Mouse (Mus musculus) gastrocnemius, adult 2 months (tissue): ENCODE measurements around the gene Rp9. TPM values are rescaled to one million over a fixed set of nuclear protein-coding genes. Genes with fewer than 3 reads are reported as not detected.

Experiments used
- DNase-seq: peaks from one replicate; pipeline ENCODE4 v3.0.0; 2022
- H3K27ac ChIP-seq: fragments of 200-600 bp; 2 replicates; pipeline ENCODE4 v1.8.1; 2022; ENCODE audit warnings: mild to moderate bottlenecking
- H3K4me3 ChIP-seq: fragments of 200-600 bp; 2 replicates; pipeline ENCODE4 v1.8.1; 2022; ENCODE audit warnings: mild to moderate bottlenecking, moderate library complexity
- CTCF ChIP-seq: fragments of 200-600 bp; IDR thresholded peaks from 2 replicates; pipeline ENCODE4 v1.8.1; 2022; ENCODE audit warnings: antibody characterized with exemption, mild to moderate bottlenecking, moderate library complexity
- intact Hi-C: fragments of 180-260 bp; cut with DNase I; formaldehyde crosslinking; loops from one replicate; pipeline ENCODE4 v1.15.1; 2025
- total RNA-seq, 2 experiments: library from RNA; stranded (reverse); gene quantifications; 2 replicates each; pipeline ENCODE4 v1.2.3; 2021

The Rp9 gene
- total RNA-seq, 2 experiments from 2014 or later = 32.2 to 39.1 TPM

DNA sequence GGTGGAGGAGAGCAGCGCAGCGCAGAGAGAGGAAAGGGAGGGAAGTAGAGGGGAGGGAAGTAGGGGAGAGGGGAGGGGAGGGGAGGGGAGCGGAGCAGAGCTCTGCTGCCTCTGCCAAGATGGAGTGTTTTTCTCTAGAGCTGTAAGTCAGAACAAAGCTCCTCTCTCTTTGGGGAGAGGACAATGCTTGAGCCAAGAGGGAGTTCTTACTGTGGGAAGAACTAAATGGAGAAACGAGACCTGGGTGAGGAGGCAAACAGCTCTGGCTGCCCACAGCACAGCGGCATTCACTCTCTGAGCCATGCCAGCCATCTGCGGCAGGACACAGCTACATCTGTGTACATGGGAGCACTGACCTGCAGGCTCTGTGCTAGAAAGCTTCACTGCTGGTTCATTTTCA lies 101.5 kb downstream of the Rp9 start:
- intact Hi-C loops = no loop called here
- no peak for TF ChIP-seq CTCF
- peak overlapping the region; percentile 10 for H3K4me3 ChIP-seq
- H3K27ac ChIP-seq = peak overlapping the region; percentile 49
- DNase-seq = no peak

DNA sequence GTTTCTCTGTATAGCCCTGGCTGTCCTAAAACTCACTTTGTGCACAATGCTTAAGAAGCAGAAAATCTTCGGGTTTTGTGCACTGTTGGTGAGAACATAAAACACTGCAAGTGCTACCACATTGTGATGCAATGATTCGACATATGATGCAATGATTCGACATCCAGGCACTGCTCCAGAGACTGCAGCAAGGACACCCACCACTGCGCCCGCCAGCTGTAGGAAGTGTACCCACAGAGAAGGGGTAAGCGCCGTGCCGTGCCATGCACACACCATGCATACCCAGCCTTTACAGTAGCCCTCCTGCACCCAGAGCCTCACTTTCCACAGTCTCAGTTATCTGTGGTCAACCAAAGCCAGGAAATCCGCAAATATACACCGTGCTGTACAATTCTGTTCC lies 102.9 kb downstream of the Rp9 start:
- no peak overlapping the region for H3K4me3 ChIP-seq
- intact Hi-C loops = no loop called here
- no peak overlapping the region for H3K27ac ChIP-seq
- DNase-seq = peak; percentile 13
- no peak for TF ChIP-seq CTCF

DNA sequence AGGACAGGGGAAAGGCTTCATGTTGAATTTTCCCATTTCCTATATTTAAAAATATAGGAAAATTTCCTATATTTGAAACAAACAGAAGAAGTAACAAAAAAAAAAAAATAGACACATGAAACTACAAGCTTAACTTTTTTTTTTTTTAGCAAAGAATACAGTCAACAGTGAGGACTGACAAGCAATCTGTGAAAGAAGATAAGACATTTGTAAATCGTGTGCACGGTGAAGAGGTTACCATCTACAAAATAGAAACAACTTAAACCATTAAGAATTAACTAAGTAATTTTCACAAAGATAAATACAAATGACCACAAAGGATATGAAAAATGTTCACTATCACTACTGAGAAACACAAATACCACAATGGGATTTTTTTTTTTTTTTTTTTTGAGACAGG lies 103.3 kb downstream of the Rp9 start:
- intact Hi-C loops = no loop called here
- H3K4me3 ChIP-seq = no peak overlapping the region
- H3K27ac ChIP-seq = no peak overlapping the region
- TF ChIP-seq CTCF = no peak
- DNase-seq = no peak

Other genes with a start within 250 kb of the Rp9 start
- gene Zfp809, start 244.0 kb downstream of the Rp9 start, total RNA-seq = 1 to 10 TPM; 7.0 to 7.2 TPM
- not detected for gene Zfp599, start 209.8 kb downstream of the Rp9 start, total RNA-seq
- under 1 TPM; 0.54 to 0.98 TPM for gene Zfp810, start 162.1 kb downstream of the Rp9 start, total RNA-seq
- under 1 TPM; 0.64 to 0.69 TPM for gene Anln, start 80.6 kb downstream of the Rp9 start, total RNA-seq
- under 1 TPM; 0.36 to 0.59 TPM for gene 9530077C05Rik, start 58.2 kb downstream of the Rp9 start, total RNA-seq
- gene Gm17545, start 15.5 kb downstream of the Rp9 start, total RNA-seq = not detected
- 10 to 100 TPM in 1 of 2 experiments, 1 to 10 TPM in 1; 9.5 to 11.5 TPM for gene Bbs9, start 6.0 kb upstream of the Rp9 start, total RNA-seq